ENCODE assay signal across 12 mouse cellular contexts in the genomic region with DNA sequence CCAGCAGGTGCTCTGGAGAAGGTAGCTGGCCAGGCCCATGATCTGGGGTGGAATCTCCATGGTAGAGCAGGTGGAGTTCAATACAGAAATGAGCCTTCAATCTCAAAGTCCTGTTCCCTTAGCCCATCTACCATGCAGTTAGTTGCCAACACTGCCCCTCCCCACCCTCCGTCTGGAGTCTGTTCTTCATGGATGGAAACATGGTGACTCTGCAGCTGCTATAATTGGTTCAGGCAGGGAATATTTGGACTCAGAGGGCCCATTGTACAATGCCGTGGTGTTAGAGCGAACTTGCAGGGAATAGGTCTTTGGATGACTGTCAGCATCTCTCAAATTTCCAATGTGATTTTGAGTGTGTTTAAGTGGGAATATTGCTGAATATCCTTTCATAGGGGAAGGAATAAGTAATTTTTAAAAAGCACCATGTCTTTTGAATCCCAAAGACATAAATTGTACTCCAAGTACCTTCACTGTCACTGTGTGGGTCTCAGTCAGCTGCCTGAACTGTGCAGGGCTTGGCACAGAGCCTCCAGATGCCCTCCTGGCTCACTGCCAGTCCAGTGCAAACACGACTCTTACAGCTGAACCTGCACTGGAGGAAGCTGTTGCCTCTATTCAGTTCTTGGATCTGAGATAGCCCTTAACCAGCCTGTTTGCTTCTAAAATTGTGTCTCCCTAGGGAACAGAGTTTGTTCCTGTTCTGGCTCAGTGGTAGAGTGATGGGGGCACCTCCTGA.
A peak's percentile ranks its signal among the peaks of the same experiment; 100 is the strongest.
DNase-seq lines count a peak whose midpoint lies in the region; ATAC-seq and TF ChIP-seq lines count a peak whose summit lies in the region.
"Had no signal": no experiment of that assay in that cellular context is flagged by ENCODE, and none has a peak within 500 bp of the region (broad histone marks: within the 10 kb centered on the region; RNA-seq: fewer than 3 reads in every experiment).

No protein-coding gene starts in this region.

- H3K4me2 ChIP-seq in heart, embryonic 11.5 days, result no peak overlapping the region
- H3K4me2 ChIP-seq in heart, embryonic 16.5 days (ENCODE audit: low read depth, low read length), result no peak overlapping the region

- H3K4me3 ChIP-seq in heart, embryonic 11.5 days (ENCODE audit: low read depth, low read length), result no peak overlapping the region
- H3K4me3 ChIP-seq in heart, adult 2 months, result no peak overlapping the region
- H3K4me3 ChIP-seq in heart, embryonic 16.5 days (ENCODE audit: low read length), result no peak overlapping the region

- no peak for DNase-seq in heart, adult 2 months
- peak; percentile 16 to 42 for DNase-seq in left cerebral cortex, postnatal 25 days (ENCODE audit: low spot score in 2 of 2)
- no peak for DNase-seq in left cerebral cortex, adult 11 months (ENCODE audit: low spot score)
- DNase-seq in adrenal gland, postnatal 36 days, result peak; percentile 22 to 62
- DNase-seq in urinary bladder, postnatal 10 days (ENCODE audit: low spot score), result no peak
- no peak for DNase-seq in urinary bladder, adult 2 months (ENCODE audit: low spot score)
- DNase-seq: gastrocnemius, postnatal 14 days; kidney, postnatal 14 days; spleen, adult 18-20 months; thymus, postnatal 36 days had no signal

- H3K4me1 ChIP-seq in heart, embryonic 11.5 days (ENCODE audit: control insufficient read depth, insufficient read depth, low read length), result no peaks in the 10 kb centered on the region
- no peaks in the 10 kb centered on the region for H3K4me1 ChIP-seq in heart, adult 2 months (ENCODE audit: control insufficient read depth, insufficient read depth, low read length)
- H3K4me1 ChIP-seq in heart, embryonic 16.5 days (ENCODE audit: control insufficient read depth, insufficient read depth, low read length), result peaks cover 6% of the 10 kb centered on the region

- TF ChIP-seq EP300 in heart, adult 2 months (IDR thresholded peaks at IDR 0.05; ENCODE audit: insufficient read depth, low read depth, low read length), result no peak

- ATAC-seq in heart, embryonic 11.5 days (replicated peaks; ENCODE audit: insufficient number of reproducible peaks, low FRiP score, low TSS enrichment), result 0 out of 2 replicates have a peak, but pooled peaks have one; percentile 45
- peak; percentile 88 for ATAC-seq in heart, embryonic 16.5 days (replicated peaks; ENCODE audit: extremely low read depth, insufficient read depth, low FRiP score)

- no peaks in the 10 kb centered on the region for H3K36me3 ChIP-seq in heart, embryonic 11.5 days (ENCODE audit: control insufficient read depth, insufficient read depth, low read length)
- H3K36me3 ChIP-seq in heart, adult 2 months (ENCODE audit: control insufficient read depth, insufficient read depth, low read length), result no peaks in the 10 kb centered on the region
- no peaks in the 10 kb centered on the region for H3K36me3 ChIP-seq in heart, embryonic 16.5 days (ENCODE audit: control insufficient read depth, insufficient read depth)

- no peak overlapping the region for H3K9ac ChIP-seq in heart, embryonic 11.5 days (ENCODE audit: low read depth, low read length)
- no peak overlapping the region for H3K9ac ChIP-seq in heart, adult 2 months (ENCODE audit: low read depth, low read length)
- no peak overlapping the region for H3K9ac ChIP-seq in heart, embryonic 16.5 days (ENCODE audit: low read length)

- 61% methylated on average over 4 of the region's 4 CpGs for WGBS in heart, embryonic 11.5 days (ENCODE audit: insufficient replicate concordance)
- WGBS in heart, adult 2 months, result 49% methylated on average over 4 of the region's 4 CpGs
- WGBS in heart, embryonic 16.5 days, result 41% methylated on average over 4 of the region's 4 CpGs

- no peak for TF ChIP-seq POLR2A in heart, adult 2 months (IDR thresholded peaks at IDR 0.05; ENCODE audit: insufficient read depth, low read depth, low read length)

- H3K27ac ChIP-seq in heart, embryonic 11.5 days (ENCODE audit: low read depth, low read length), result no peak overlapping the region
- no peak overlapping the region for H3K27ac ChIP-seq in heart, adult 2 months
- peak overlapping the region; percentile 57 for H3K27ac ChIP-seq in heart, embryonic 16.5 days (ENCODE audit: low read length)

- no peaks in the 10 kb centered on the region for H3K9me3 ChIP-seq in heart, embryonic 11.5 days (replicated peaks; ENCODE audit: control insufficient read depth, low read length)
- H3K9me3 ChIP-seq in heart, embryonic 16.5 days (replicated peaks; ENCODE audit: control insufficient read depth, low read length), result no peaks in the 10 kb centered on the region

- no peaks in the 10 kb centered on the region for H3K79me2 ChIP-seq in heart, adult 2 months (replicated peaks; ENCODE audit: control insufficient read depth, insufficient read depth, low read length)

- no peak for TF ChIP-seq CTCF in heart, adult 2 months (IDR thresholded peaks at IDR 0.05)

- intact Hi-C loops in heart, adult 2 months (cut with DNase I), result no loop called here
- intact Hi-C loops in left cerebral cortex, postnatal 25 days (cut with DNase I), result no loop called here

- H3K27me3 ChIP-seq in heart, embryonic 11.5 days (ENCODE audit: control insufficient read depth, insufficient read depth, low read length), result no peaks in the 10 kb centered on the region
- H3K27me3 ChIP-seq in heart, adult 2 months (ENCODE audit: control insufficient read depth, insufficient read depth, low read length), result no peaks in the 10 kb centered on the region
- H3K27me3 ChIP-seq in heart, embryonic 16.5 days (ENCODE audit: control insufficient read depth, insufficient read depth, low read length), result no peaks in the 10 kb centered on the region

Comparison
In these comparisons a context has a peak if more than half of its experiments do, and no peak if none do; other contexts are left out.
1. DNase-seq: peak in left cerebral cortex, postnatal 25 days (2 of 2) and adrenal gland, postnatal 36 days (2 of 2); none in heart, adult 2 months (0 of 2), left cerebral cortex, adult 11 months (single experiment), urinary bladder, postnatal 10 days (single experiment) and urinary bladder, adult 2 months (single experiment).